Mouse (Mus musculus) cerebellum, adult 18-20 months (tissue): ENCODE measurements around the gene Ss18l2.

Experiments used
- DNase-seq, 2 experiments: peaks; one replicate each; pipeline ENCODE4 v3.0.0; 2021

The Ss18l2 gene

DNA sequence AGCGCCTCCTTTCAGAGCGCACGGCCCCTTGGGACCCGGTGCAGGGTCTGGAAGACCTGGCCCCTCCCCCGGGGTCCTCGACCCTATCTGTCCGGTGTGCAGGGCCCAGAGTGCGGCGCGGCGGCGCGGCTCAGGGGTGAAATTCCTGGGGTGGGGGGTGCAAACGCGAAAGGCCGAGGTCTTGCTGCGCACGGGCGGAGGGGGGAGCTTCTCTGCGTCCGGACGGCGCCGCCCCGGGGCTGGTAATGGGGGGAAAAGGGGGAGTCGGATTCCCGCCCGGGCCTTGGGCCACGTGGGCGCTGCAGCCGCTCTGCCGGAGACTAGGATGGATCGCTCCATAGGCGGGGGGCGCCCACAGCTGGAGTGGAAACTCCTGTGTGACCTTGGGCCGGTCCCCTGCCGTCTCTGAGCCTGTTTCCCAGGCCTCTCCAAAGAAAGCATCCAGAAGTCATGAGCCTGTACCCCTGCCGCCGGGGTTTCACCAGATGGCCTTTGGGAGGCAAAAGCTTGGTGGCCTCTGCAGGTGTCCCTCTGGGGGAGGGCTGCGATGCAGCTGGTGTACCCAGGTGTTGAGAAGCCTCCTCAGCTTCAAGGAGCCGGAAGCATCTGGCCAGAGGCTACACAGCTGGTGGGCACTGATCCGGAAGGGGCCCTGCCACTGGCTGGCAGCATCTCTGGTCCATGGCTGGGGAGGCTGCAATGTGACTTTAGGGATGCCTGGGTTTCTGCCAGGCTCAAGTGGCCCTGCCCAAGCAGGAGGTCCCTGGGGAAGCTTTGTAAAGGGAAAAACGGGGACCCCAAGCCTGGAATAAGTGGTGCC lies 50.4 kb downstream of the Ss18l2 start:
- peak; percentile 47 to 53 for DNase-seq

DNA sequence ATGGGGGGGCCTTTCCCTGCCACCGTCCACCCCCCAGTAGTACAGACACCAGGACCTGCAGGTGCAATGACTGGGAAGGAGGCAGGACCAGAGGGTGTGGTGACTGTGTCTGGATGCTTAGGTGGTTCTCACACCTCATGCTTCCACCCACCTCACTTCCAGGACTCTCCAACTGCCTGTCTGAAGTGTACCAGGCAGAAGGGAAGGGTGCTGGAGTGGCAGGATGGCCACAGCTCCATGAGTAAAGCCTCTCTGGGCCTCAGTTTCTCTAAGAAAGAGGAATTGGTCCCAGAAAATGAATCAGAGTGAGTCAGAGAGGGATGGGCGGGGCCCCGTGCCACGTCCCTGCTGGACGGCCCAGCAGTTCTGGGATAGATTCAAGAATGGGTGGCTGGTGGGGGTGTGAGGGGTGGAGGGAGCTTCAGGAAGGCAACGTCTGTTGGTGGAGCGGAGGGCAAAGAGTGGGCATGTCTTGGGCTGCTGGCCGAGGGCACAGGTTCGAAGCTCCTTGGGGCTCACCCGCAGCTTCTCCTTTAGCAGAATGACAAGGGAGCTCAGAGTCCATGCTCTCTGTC lies 51.0 kb downstream of the Ss18l2 start:
- no peak for DNase-seq

GRCm38 (mm10) chr9:121761787-121762186 lies 51.7 kb downstream of the Ss18l2 start:
- DNase-seq = no peak

- DNase-seq = no peak
Measured at GRCm38 (mm10) chr9:121762248-121762647, 52.1 kb downstream of the Ss18l2 start.

GRCm38 (mm10) chr9:121762761-121763160 lies 52.6 kb downstream of the Ss18l2 start:
- peak in 1 of 2 experiments; percentile 25 for DNase-seq
